Mouse (Mus musculus) central nervous system, embryonic 14 days (tissue): Measurements from ENCODE around the gene Plekhb1. TPM values are rescaled to one million over a fixed set of nuclear protein-coding genes. Genes with fewer than 3 reads are reported as not detected.

Experiments
- polyA plus RNA-seq: library from polyadenylated mRNA; depleted of rRNA; stranded (reverse); fragments of >200 nt; gene quantifications from 2 replicates; pipeline ENCODE4 v1.2.3, GENCODE M21; 2012; rRNA removed

Gene Plekhb1
- polyA plus RNA-seq, result 5.4 and 9.1 TPM in 2 replicates

GRCm38 (mm10) chr7:100662231-100662630, at the start of gene Plekhb1:
Plekhb1 (minus strand) TSS chr7:100662414.

GRCm38 (mm10) chr7:100706143-100706841, 44.1 kb upstream of the Plekhb1 start, which contains the start of gene Fam168a:
Fam168a (plus strand) TSS chr7:100706635.

GRCm38 (mm10) chr7:100608130-100608741, 54.0 kb downstream of the Plekhb1 start, which contains the start of gene Mrpl48:
Mrpl48 (minus strand) TSS chr7:100608301.

GRCm38 (mm10) chr7:100607214-100608129, 54.7 kb downstream of the Plekhb1 start, which contains the start of gene Rab6a:
Rab6a (plus strand) TSS chr7:100607410.

Other genes with a start within 250 kb of the Plekhb1 start
- 0.04 and 0.07 TPM in 2 replicates for gene Ucp3, start 189.4 kb downstream of the Plekhb1 start, polyA plus RNA-seq
- gene Ucp2, start 169.1 kb downstream of the Plekhb1 start, polyA plus RNA-seq, result 35.7 and 50.4 TPM in 2 replicates
- gene Dnajb13, start 147.5 kb downstream of the Plekhb1 start, polyA plus RNA-seq, result 4.1 and 4.6 TPM in 2 replicates
- 12.4 and 13.5 TPM in 2 replicates for gene Coa4, start 125.3 kb downstream of the Plekhb1 start, polyA plus RNA-seq
- 133 and 139 TPM in 2 replicates for gene Rab6a, start 55.0 kb downstream of the Plekhb1 start, polyA plus RNA-seq
- 42.5 and 44.5 TPM in 2 replicates for gene Mrpl48, start 54.1 kb downstream of the Plekhb1 start, polyA plus RNA-seq
- gene Fam168a, start 44.2 kb upstream of the Plekhb1 start, polyA plus RNA-seq, result 91.4 and 99.3 TPM in 2 replicates
- 5.0 and 6.0 TPM in 2 replicates for gene Relt, start 201.0 kb upstream of the Plekhb1 start, polyA plus RNA-seq